Mouse (Mus musculus): ENCODE results near the gene Themis2.

DNA sequence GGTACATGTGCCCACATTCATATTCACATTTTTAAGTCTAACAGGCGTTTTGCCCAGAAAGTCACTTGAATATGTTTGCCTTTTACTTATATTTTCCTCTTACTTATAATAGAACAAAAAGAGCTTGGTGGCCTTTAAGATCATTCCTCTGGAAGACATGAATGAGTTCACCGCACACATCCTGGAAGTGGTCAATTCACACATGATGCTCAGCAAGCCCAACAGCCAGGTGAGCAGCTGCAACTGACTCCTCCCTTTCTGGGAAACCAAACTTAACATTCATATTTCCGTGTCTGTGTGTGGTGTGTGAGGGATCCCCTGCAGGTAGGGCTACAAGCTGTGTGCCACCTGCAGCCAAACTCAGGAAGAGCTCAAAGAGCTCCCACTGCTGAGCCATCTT lies 21.3 kb downstream of the Themis2 start:
- no peak for TF ChIP-seq CTCF (IDR thresholded peaks at IDR 0.05; ENCODE audit: control insufficient read depth, insufficient read depth, insufficient replicate concordance, low read depth, low read length)
- no peak for TF ChIP-seq POLR2A (IDR thresholded peaks at IDR 0.05; ENCODE audit: control insufficient read depth, low read depth, low read length)
